Mouse (Mus musculus): ENCODE measurements around the gene Krtap4-7. TPM values are rescaled to one million over a fixed set of nuclear protein-coding genes. Genes with fewer than 3 reads are reported as not detected.
"Not testable (repeated sequence)": the region's sequence is repeated elsewhere in the genome, so short reads cannot be mapped to it uniquely, and the experiment has no call there.

Krtap4-7 gene
- not detected in 2 replicates for polyA plus RNA-seq (2012; rRNA removed)

DNA sequence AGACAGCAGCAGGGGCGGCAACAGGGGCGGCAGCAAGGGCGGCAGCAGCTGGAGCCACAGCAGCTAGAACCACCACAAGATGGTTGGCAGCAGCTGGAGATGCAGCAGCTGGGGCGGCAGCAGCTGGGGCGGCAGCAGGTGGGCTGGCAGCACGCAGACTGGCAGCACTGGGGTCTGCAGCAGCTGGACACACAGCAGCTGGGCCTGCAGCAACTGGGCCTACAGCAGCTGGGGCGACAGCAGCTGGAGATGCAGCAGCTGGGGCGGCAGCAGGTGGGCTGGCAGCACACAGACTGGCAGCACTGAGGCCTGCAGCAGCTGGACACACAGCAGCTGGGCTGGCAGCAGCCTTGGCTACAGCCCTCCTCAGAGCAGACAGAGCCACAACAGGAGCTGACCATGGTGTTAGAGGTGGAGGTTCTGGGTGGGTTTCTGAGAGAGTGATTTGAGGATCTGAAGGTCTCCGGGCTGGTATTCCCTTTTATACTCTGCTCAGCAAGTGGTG is at the start of gene Krtap4-7:
TSS of gene Krtap4-7 (minus strand) at position 455 of the 505 bp plus-strand sequence.
- not testable (repeated sequence) for H3K36me3 ChIP-seq (ENCODE audit: control insufficient read depth, insufficient read depth, low read length); H3K4me1 ChIP-seq (ENCODE audit: control insufficient read depth, insufficient read depth, insufficient read length, low read length); H3K27me3 ChIP-seq (ENCODE audit: control insufficient read depth, insufficient read depth, low read length); H3K27ac ChIP-seq (ENCODE audit: insufficient read depth, low read depth, low read length); H3K4me3 ChIP-seq (ENCODE audit: low read depth, low read length)
- WGBS: 81% methylated on average over 9 of the region's 9 CpGs

DNA sequence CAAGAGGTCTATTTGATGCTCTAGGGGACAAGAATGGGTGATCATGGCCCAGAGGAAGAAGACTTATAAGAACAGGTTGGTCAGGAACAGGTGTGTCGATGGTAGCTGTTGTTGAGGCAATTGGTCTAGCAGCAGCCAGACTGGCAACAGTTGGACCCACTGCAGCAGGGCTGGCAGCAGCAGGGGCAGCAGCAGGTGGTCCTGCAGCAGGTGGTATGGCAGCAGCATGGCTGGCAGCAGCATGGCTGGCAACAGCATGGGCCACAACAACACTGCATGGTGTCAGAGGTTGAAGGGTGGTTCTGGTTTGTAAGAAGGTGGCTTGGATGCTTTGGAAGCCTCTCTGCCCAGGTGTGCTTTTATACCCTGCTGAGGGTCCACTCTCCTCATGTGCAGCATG is 46.6 kb upstream of the Krtap4-7 start, which contains the start of gene Gm14190:
TSS of gene Gm14190 (minus strand) at position 278 of the 400 bp plus-strand sequence.
- H3K4me3 ChIP-seq (ENCODE audit: low read depth, low read length): no peak within 1 kb of the TSS
- no peaks in the 10 kb centered on the region for H3K27me3 ChIP-seq (ENCODE audit: control insufficient read depth, insufficient read depth, low read length)
- H3K4me1 ChIP-seq (ENCODE audit: control insufficient read depth, insufficient read depth, insufficient read length, low read length): no peaks in the 10 kb centered on the region
- no peaks in the 10 kb centered on the region for H3K36me3 ChIP-seq (ENCODE audit: control insufficient read depth, insufficient read depth, low read length)
- no peak within 1 kb of the TSS for H3K27ac ChIP-seq (ENCODE audit: insufficient read depth, low read depth, low read length)
- WGBS: 89% methylated on average over 1 of the region's 1 CpGs
- no peak for TF ChIP-seq POLR2A (IDR thresholded peaks at IDR 0.05; ENCODE audit: low read depth, low read length)
- no peak for TF ChIP-seq CTCF (IDR thresholded peaks at IDR 0.05; ENCODE audit: extremely low read depth, insufficient read length, insufficient replicate concordance, low read depth, low read length)

DNA sequence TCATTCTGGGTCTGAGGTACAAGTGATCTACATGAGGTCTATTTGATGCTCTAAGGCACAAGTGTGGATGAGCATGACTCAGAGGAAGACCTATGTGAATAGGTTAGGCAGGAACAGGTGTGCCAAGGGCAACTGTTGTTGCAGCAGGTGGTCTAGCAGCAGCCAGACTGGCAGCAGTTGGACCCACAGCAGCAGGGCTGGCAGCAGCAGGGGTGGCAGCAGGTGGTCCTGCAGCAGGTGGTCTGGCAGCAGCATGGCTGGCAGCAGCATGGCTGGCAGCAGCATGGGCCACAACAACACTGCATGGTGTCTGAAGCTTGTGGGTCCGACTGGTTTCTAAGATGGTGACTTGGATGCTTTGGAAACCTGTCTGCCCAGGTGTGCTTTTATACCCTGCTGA is 41.3 kb upstream of the Krtap4-7 start:
- not testable (repeated sequence) for H3K27ac ChIP-seq (ENCODE audit: insufficient read depth, low read depth, low read length); H3K27me3 ChIP-seq (ENCODE audit: control insufficient read depth, insufficient read depth, low read length); H3K4me3 ChIP-seq (ENCODE audit: low read depth, low read length); H3K36me3 ChIP-seq (ENCODE audit: control insufficient read depth, insufficient read depth, low read length); H3K4me1 ChIP-seq (ENCODE audit: control insufficient read depth, insufficient read depth, insufficient read length, low read length)
- 73% methylated on average over 1 of the region's 1 CpGs for WGBS

DNA sequence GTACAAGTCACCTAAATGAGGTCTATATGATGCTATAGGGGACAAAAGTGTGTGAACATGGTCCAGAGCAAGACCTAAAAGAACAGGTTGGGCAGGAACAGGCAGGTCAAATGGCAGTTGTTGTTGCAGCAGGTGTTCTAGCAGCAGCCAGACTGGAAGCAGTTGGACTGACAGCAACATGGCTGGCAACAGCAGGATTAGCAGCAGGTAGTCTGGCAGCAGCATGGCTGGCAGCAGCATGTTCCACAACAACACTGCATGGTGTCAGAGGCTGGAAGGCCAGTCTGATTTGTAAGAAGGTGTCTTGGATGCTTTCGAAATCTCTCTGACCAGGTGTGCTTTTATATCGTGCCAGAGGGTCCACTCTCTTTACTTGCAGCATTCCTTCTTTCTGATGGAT is 39.6 kb upstream of the Krtap4-7 start:
- no peak for TF ChIP-seq CTCF (IDR thresholded peaks at IDR 0.05; ENCODE audit: extremely low read depth, insufficient read length, insufficient replicate concordance, low read depth, low read length)
- TF ChIP-seq POLR2A (IDR thresholded peaks at IDR 0.05; ENCODE audit: low read depth, low read length): no peak
- Histone ChIP-seq H3K27ac (ENCODE audit: insufficient read depth, low read depth, low read length) (no peak overlapping the region), H3K4me3 (ENCODE audit: low read depth, low read length) (no peak overlapping the region), H3K27me3 (ENCODE audit: control insufficient read depth, insufficient read depth, low read length) (no peaks in the 10 kb centered on the region), H3K36me3 (ENCODE audit: control insufficient read depth, insufficient read depth, low read length) (no peaks in the 10 kb centered on the region), H3K4me1 (ENCODE audit: control insufficient read depth, insufficient read depth, insufficient read length, low read length) (no peaks in the 10 kb centered on the region)
- WGBS: 91% methylated on average over 2 of the region's 2 CpGs

DNA sequence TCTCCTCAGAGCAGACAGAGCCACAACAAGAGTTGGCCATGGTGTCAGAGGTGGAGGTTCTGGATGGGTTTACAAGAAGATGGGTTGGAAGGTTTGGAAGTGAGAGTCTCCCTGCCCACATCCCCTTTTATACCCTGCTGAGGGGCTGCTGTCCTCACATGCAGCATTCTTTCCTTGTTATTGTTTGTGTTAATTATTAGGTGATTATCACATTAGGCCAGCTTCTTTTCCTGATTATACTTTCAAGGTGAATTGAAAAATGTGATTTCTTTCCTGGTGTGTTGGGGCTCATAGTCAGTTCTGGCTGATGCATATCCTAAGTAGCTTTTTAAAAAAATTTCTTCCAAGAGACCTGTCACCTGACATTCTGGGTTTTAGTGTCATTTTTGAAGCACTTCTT is 22.0 kb upstream of the Krtap4-7 start, which contains the start of gene Krtap4-6:
TSS of gene Krtap4-6 (minus strand) at position 101 of the 400 bp plus-strand sequence.
- no peak within 1 kb of the TSS for H3K4me3 ChIP-seq (ENCODE audit: low read depth, low read length)
- no peaks in the 10 kb centered on the region for H3K4me1 ChIP-seq (ENCODE audit: control insufficient read depth, insufficient read depth, insufficient read length, low read length)
- no peaks in the 10 kb centered on the region for H3K36me3 ChIP-seq (ENCODE audit: control insufficient read depth, insufficient read depth, low read length)
- H3K27ac ChIP-seq (ENCODE audit: insufficient read depth, low read depth, low read length): no peak within 1 kb of the TSS
- no peak for TF ChIP-seq POLR2A (IDR thresholded peaks at IDR 0.05; ENCODE audit: low read depth, low read length)
- TF ChIP-seq CTCF (IDR thresholded peaks at IDR 0.05; ENCODE audit: extremely low read depth, insufficient read length, insufficient replicate concordance, low read depth, low read length): no peak
- H3K27me3 ChIP-seq (ENCODE audit: control insufficient read depth, insufficient read depth, low read length): no peaks in the 10 kb centered on the region

DNA sequence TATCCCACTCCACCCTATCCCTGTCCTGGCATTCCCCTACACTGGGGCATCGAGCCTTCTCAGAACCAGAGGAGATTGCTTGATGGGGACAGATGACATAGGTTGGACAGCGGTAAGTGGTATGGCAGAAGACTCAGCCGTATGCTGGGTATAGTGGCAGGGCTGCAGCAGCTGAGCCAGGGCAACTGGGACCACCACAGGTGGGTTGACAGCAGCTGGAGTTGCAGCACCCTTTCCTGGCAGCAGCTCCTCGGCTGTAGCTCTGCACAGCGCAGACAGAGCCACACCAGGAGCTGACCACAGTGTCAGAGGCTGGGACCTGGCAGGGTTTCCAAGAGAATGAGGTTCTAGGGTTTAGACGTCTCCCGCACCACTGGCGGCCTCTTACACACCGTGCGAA is 18.9 kb upstream of the Krtap4-7 start:
- Histone ChIP-seq H3K27ac (ENCODE audit: insufficient read depth, low read depth, low read length) (no peak overlapping the region), H3K4me3 (ENCODE audit: low read depth, low read length) (no peak overlapping the region), H3K4me1 (ENCODE audit: control insufficient read depth, insufficient read depth, insufficient read length, low read length) (no peaks in the 10 kb centered on the region), H3K36me3 (ENCODE audit: control insufficient read depth, insufficient read depth, low read length) (no peaks in the 10 kb centered on the region), H3K27me3 (ENCODE audit: control insufficient read depth, insufficient read depth, low read length) (no peaks in the 10 kb centered on the region)
- no peak for TF ChIP-seq CTCF (IDR thresholded peaks at IDR 0.05; ENCODE audit: extremely low read depth, insufficient read length, insufficient replicate concordance, low read depth, low read length)
- TF ChIP-seq POLR2A (IDR thresholded peaks at IDR 0.05; ENCODE audit: low read depth, low read length): no peak
- whole genome bisulfite sequencing: 84% methylated on average over 10 of the region's 10 CpGs

DNA sequence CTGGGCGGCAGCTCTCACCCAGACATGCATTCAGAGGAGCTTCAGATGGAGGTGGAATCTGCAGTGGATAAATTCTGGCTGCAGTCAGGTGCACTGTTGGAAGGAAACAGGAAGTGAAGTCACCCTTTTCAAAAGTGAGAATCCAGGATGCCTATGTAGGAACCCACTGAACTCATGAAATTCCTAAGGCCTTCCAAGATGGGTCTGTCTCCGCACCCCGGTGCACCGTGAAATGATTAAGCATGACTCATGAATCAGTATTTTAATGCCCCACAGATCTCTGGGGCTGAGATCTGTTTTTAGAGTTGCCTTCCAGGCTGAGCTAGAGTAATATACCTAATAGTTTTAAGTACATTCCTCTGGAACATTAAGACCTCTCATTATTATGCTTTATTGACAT is 15.4 kb upstream of the Krtap4-7 start:
- H3K4me1 ChIP-seq (ENCODE audit: control insufficient read depth, insufficient read depth, insufficient read length, low read length): no peaks in the 10 kb centered on the region
- 86% methylated on average over 4 of the region's 4 CpGs for whole genome bisulfite sequencing
- TF ChIP-seq POLR2A (IDR thresholded peaks at IDR 0.05; ENCODE audit: low read depth, low read length) (no peak), CTCF (IDR thresholded peaks at IDR 0.05; ENCODE audit: extremely low read depth, insufficient read length, insufficient replicate concordance, low read depth, low read length) (no peak)
- H3K36me3 ChIP-seq (ENCODE audit: control insufficient read depth, insufficient read depth, low read length): no peaks in the 10 kb centered on the region
- H3K4me3 ChIP-seq (ENCODE audit: low read depth, low read length): no peak overlapping the region
- H3K27me3 ChIP-seq (ENCODE audit: control insufficient read depth, insufficient read depth, low read length): no peaks in the 10 kb centered on the region
- H3K27ac ChIP-seq (ENCODE audit: insufficient read depth, low read depth, low read length): no peak overlapping the region

DNA sequence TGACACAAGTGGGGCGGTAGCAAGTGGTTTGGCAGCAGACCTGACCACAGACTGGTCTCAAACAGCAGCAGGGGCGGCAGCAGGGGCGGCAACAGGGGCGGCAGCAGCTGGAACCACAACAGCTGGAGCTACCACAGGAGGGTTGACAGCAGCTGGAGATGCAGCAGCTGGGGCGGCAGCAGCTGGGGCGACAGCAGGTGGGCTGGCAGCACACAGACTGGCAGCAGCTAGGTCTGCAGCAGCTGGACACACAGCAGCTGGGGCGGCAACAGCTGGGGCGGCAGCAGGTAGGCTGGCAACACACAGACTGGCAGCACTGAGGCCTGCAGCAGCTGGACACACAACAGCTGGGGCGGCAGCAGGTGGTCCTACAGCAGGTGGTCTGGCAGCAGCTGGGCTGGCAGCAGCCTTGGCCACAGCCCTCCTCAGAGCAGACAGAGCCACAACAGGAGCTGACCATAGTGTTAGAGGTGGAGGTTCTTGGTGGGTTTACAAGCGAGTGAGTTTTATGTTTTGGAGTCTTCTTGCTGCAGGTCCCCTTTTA is 14.7 kb upstream of the Krtap4-7 start, which contains the start of gene Gm11563:
TSS of gene Gm11563 (minus strand) at position 494 of the 544 bp plus-strand sequence.
- WGBS: 69% methylated on average over 10 of the region's 10 CpGs

More for the DNA sequence above, 14.7 kb upstream of the Krtap4-7 start, which contains the start of gene Gm11563:
- H3K4me3 ChIP-seq (ENCODE audit: low read depth, low read length); H3K36me3 ChIP-seq (ENCODE audit: control insufficient read depth, insufficient read depth, low read length); H3K27ac ChIP-seq (ENCODE audit: insufficient read depth, low read depth, low read length); H3K27me3 ChIP-seq (ENCODE audit: control insufficient read depth, insufficient read depth, low read length); H3K4me1 ChIP-seq (ENCODE audit: control insufficient read depth, insufficient read depth, insufficient read length, low read length): not testable (repeated sequence)

Data from small intestine, adult 2 months (tissue).